Mouse (Mus musculus) naive thymus-derived CD4-positive, alpha-beta T cell, adult 2 months (primary cell): ENCODE measurements around the gene Tmem39a.

ENCODE experiments used
- DNase-seq: peaks from one replicate; pipeline ENCODE4 v3.0.0-alpha.2; 2011; ENCODE audit warnings: low read depth

Tmem39a gene

GRCm38 (mm10) chr16:38635833-38636390 lies 77.4 kb downstream of the Tmem39a start:
- DNase-seq = peak; percentile 66

- peak; percentile 60 for DNase-seq
These were observed 78.2 kb downstream of the Tmem39a start for GRCm38 (mm10) chr16:38636682-38637081.

GRCm38 (mm10) chr16:38637085-38637484 lies 78.6 kb downstream of the Tmem39a start:
- no peak for DNase-seq
